Mouse (Mus musculus) midbrain, embryonic 14.5 days (tissue): Measurements from ENCODE around the gene Mier1. TPM values are rescaled to one million over a fixed set of nuclear protein-coding genes. Genes with fewer than 3 reads are reported as not detected.

Source experiments
- ATAC-seq: fragments of 200-750 bp; cut with Nextera tagmentation; 2 replicates; pipeline ENCODE4 v1.8.0; 2017; ENCODE audit warnings: moderate number of reproducible peaks, moderate library complexity; ENCODE audit not compliant: low FRiP score, low TSS enrichment
- DNase-seq: peaks from one replicate; pipeline ENCODE4 v3.0.0-alpha.2; 2015
- H3K27ac ChIP-seq: fragments of 300-500 bp; sonication (generic); replicated peaks from 2 replicates; pipeline ENCODE4 v1.5.1; 2014; ENCODE audit warnings: mild to moderate bottlenecking, low read depth, low read length, moderate library complexity
- H3K27me3 ChIP-seq: fragments of 300-500 bp; sonication (generic); 2 replicates; pipeline ENCODE4 v1.6.1; 2014; ENCODE audit warnings: low read length, control low read depth, mixed read lengths; ENCODE audit not compliant: control insufficient read depth, insufficient read depth
- H3K36me3 ChIP-seq: fragments of 300-500 bp; sonication (generic); 2 replicates; pipeline ENCODE4 v1.6.1; 2014; ENCODE audit warnings: low read length, control low read depth; ENCODE audit not compliant: control insufficient read depth, insufficient read depth
- H3K4me1 ChIP-seq: fragments of 300-500 bp; sonication (generic); 2 replicates; pipeline ENCODE4 v1.6.1; 2014; ENCODE audit warnings: mild to moderate bottlenecking, antibody characterized with exemption, low read length, control low read depth; ENCODE audit not compliant: control insufficient read depth, insufficient read depth
- H3K4me2 ChIP-seq: fragments of 300-500 bp; sonication (generic); 2 replicates; pipeline ENCODE4 v1.6.1; 2014; ENCODE audit warnings: mild to moderate bottlenecking, low read length, moderate library complexity
- H3K4me3 ChIP-seq: fragments of 300-500 bp; sonication (generic); replicated peaks from 2 replicates; pipeline ENCODE4 v1.5.1; 2014; ENCODE audit warnings: low read depth, low read length
- H3K9ac ChIP-seq: fragments of 300-500 bp; sonication (generic); replicated peaks from 2 replicates; pipeline ENCODE4 v1.6.1; 2014; ENCODE audit warnings: mild to moderate bottlenecking, low read length, moderate library complexity
- H3K9me3 ChIP-seq: fragments of 300-500 bp; sonication (generic); 2 replicates; pipeline ENCODE4 v1.6.1; 2016; ENCODE audit warnings: low read length, control low read depth, mixed read lengths; ENCODE audit not compliant: control insufficient read depth
- WGBS: fragments of 180-500 bp; shearing (Covaris S2); extraction: QIAGEN DNeasy Blood & Tissue Kit; methylation state at CpG from one replicate; pipeline ENCODE4 v1.1.7; 2014; 5-methylcytosine and 5-hydroxymethylcytosine counted together
- polyA plus RNA-seq: library from polyadenylated mRNA; unstranded; fragments of >200 nt; fragmentation: Nextera tagmentation; extraction: Ambion mirVana; gene quantifications from 2 replicates; pipeline ENCODE4 v1.2.1, GENCODE M21; 2014

Mier1 gene
- polyA plus RNA-seq, 1 experiment from 2014 or later, result 31.9 TPM

- no peaks in the 10 kb centered on the region for H3K9me3 ChIP-seq
- peaks cover 7% of the 10 kb centered on the region for H3K36me3 ChIP-seq
- no peak overlapping the region for H3K27ac ChIP-seq
- H3K4me1 ChIP-seq, result peaks cover 21% of the 10 kb centered on the region
- no peak overlapping the region; the same call in 1 of the 2 replicates for H3K4me3 ChIP-seq
- no peak overlapping the region for H3K9ac ChIP-seq
- ATAC-seq (no peak), DNase-seq (no peak)
- H3K4me2 ChIP-seq, result peak overlapping the region; percentile 78
- 72% methylated on average over 7 of the region's 7 CpGs for WGBS
- no peaks in the 10 kb centered on the region for H3K27me3 ChIP-seq
Observed at GRCm38 (mm10) chr4:103112651-103113050, 1.5 kb upstream of the Mier1 start.

- H3K36me3 ChIP-seq, result peaks cover 7% of the 10 kb centered on the region
- peaks cover 21% of the 10 kb centered on the region for H3K4me1 ChIP-seq
- H3K4me3 ChIP-seq, result peak overlapping the region; percentile 68
- peak overlapping the region; percentile 78 for H3K4me2 ChIP-seq
- H3K27me3 ChIP-seq, result no peaks in the 10 kb centered on the region
- ATAC-seq, result no peak
- WGBS, result 8% methylated on average over 11 of the region's 11 CpGs
- H3K27ac ChIP-seq, result peak overlapping the region; percentile 99; the same call in 1 of the 2 replicates
- no peak for DNase-seq
- H3K9ac ChIP-seq, result peak overlapping the region; percentile 72
- H3K9me3 ChIP-seq, result no peaks in the 10 kb centered on the region
Observed at GRCm38 (mm10) chr4:103113402-103113801, 788 bp upstream of the Mier1 start.

GRCm38 (mm10) chr4:103118888-103119228 lies 4.7 kb downstream of the Mier1 start:
- Histone ChIP-seq H3K27ac (peak overlapping the region; percentile 77), H3K9me3 (no peaks in the 10 kb centered on the region), H3K36me3 (peaks cover 4% of the 10 kb centered on the region; the same call in 1 of the 2 replicates), H3K9ac (peak overlapping the region; percentile 74), H3K4me1 (peaks cover 21% of the 10 kb centered on the region), H3K27me3 (no peaks in the 10 kb centered on the region), H3K4me2 (peak overlapping the region; percentile 92), H3K4me3 (peak overlapping the region; percentile 83)
- no peak for ATAC-seq
- under 1% methylated on average over 15 of the region's 15 CpGs for WGBS
- no peak for DNase-seq

GRCm38 (mm10) chr4:103119229-103120027 lies 5.2 kb downstream of the Mier1 start:
- WGBS, result under 1% methylated on average over 104 of the region's 111 CpGs
- ATAC-seq (peak; percentile 66), DNase-seq (peak; percentile 88)

GRCm38 (mm10) chr4:103120028-103120384 lies 5.8 kb downstream of the Mier1 start:
- ATAC-seq, result no peak
- peak; percentile 6 for DNase-seq
- WGBS, result 18% methylated on average over 4 of the region's 4 CpGs

More at GRCm38 (mm10) chr4:103119229-103120027, 5.2 kb downstream of the Mier1 start:
- peak overlapping the region; percentile 83 for H3K4me3 ChIP-seq
- peak overlapping the region; percentile 74 for H3K9ac ChIP-seq
- no peaks in the 10 kb centered on the region for H3K27me3 ChIP-seq
- H3K4me1 ChIP-seq, result peaks cover 21% of the 10 kb centered on the region
- H3K4me2 ChIP-seq, result peak overlapping the region; percentile 92
- no peaks in the 10 kb centered on the region for H3K9me3 ChIP-seq
- H3K36me3 ChIP-seq, result peaks cover 4% of the 10 kb centered on the region; the same call in 1 of the 2 replicates
- H3K27ac ChIP-seq, result peak overlapping the region; percentile 77

GRCm38 (mm10) chr4:103120395-103120794 lies 6.2 kb downstream of the Mier1 start:
- Histone ChIP-seq H3K27me3 (no peaks in the 10 kb centered on the region), H3K4me1 (peaks cover 15% of the 10 kb centered on the region), H3K36me3 (peaks cover 4% of the 10 kb centered on the region; the same call in 1 of the 2 replicates), H3K27ac (no peak overlapping the region), H3K4me3 (peak overlapping the region; percentile 83; the same call in 1 of the 2 replicates), H3K4me2 (peak overlapping the region; percentile 92), H3K9me3 (no peaks in the 10 kb centered on the region), H3K9ac (no peak overlapping the region)
- 42% methylated on average over 3 of the region's 3 CpGs for WGBS
- DNase-seq (no peak), ATAC-seq (no peak)

More at GRCm38 (mm10) chr4:103120028-103120384, 5.8 kb downstream of the Mier1 start:
- Histone ChIP-seq H3K4me3 (peak overlapping the region; percentile 83), H3K9ac (peak overlapping the region; percentile 74), H3K4me2 (peak overlapping the region; percentile 92), H3K27me3 (no peaks in the 10 kb centered on the region), H3K36me3 (peaks cover 4% of the 10 kb centered on the region; the same call in 1 of the 2 replicates), H3K27ac (peak overlapping the region; percentile 77; the same call in 1 of the 2 replicates), H3K9me3 (no peaks in the 10 kb centered on the region), H3K4me1 (peaks cover 19% of the 10 kb centered on the region)

GRCm38 (mm10) chr4:103120874-103121389 lies 6.7 kb downstream of the Mier1 start:
- DNase-seq (no peak), ATAC-seq (no peak)
- Histone ChIP-seq H3K4me3 (no peak overlapping the region), H3K36me3 (peaks cover 4% of the 10 kb centered on the region; the same call in 1 of the 2 replicates), H3K9ac (no peak overlapping the region), H3K27me3 (no peaks in the 10 kb centered on the region), H3K27ac (no peak overlapping the region), H3K4me2 (0 out of 2 replicates have a peak overlapping the region, but pooled peaks have one; percentile 92), H3K9me3 (no peaks in the 10 kb centered on the region), H3K4me1 (peaks cover 10% of the 10 kb centered on the region)
- 87% methylated on average over 9 of the region's 9 CpGs for WGBS

- peaks cover 10% of the 10 kb centered on the region for H3K4me1 ChIP-seq
- H3K9ac ChIP-seq, result no peak overlapping the region
- no peaks in the 10 kb centered on the region for H3K9me3 ChIP-seq
- H3K4me3 ChIP-seq, result no peak overlapping the region
- H3K36me3 ChIP-seq, result no peaks in the 10 kb centered on the region
- no peak overlapping the region for H3K27ac ChIP-seq
- DNase-seq (no peak), ATAC-seq (no peak)
- H3K27me3 ChIP-seq, result no peaks in the 10 kb centered on the region
- H3K4me2 ChIP-seq, result no peak overlapping the region
- 78% methylated on average over 2 of the region's 2 CpGs for WGBS
Observed at GRCm38 (mm10) chr4:103123086-103123485, 8.9 kb downstream of the Mier1 start.
